Mouse (Mus musculus) stomach, embryonic 15.5 days (tissue): ENCODE measurements around the gene Tnfsf8. TPM values are rescaled to one million over a fixed set of nuclear protein-coding genes. Genes with fewer than 3 reads are reported as not detected.

Experiments
- ATAC-seq: fragments of 200-750 bp; cut with Nextera tagmentation; 2 replicates; pipeline ENCODE4 v1.8.0; 2017; ENCODE audit warnings: low read depth, moderate number of reproducible peaks, moderate TSS enrichment; ENCODE audit not compliant: insufficient read depth, low FRiP score
- H3K27ac ChIP-seq: fragments of 300-500 bp; sonication (generic); 2 replicates; pipeline ENCODE4 v1.5.1; 2015; ENCODE audit warnings: mild to moderate bottlenecking, inconsistent platforms
- H3K27me3 ChIP-seq: fragments of 300-500 bp; sonication (generic); replicated peaks from 2 replicates; pipeline ENCODE4 v1.6.1; 2015; ENCODE audit warnings: inconsistent platforms
- H3K36me3 ChIP-seq: fragments of 300-500 bp; sonication (generic); 2 replicates; pipeline ENCODE4 v1.6.1; 2015; ENCODE audit warnings: inconsistent platforms
- H3K4me1 ChIP-seq: fragments of 300-500 bp; sonication (generic); 2 replicates; pipeline ENCODE4 v1.6.1; 2015; ENCODE audit warnings: inconsistent platforms
- H3K4me2 ChIP-seq: fragments of 300-500 bp; sonication (generic); 2 replicates; pipeline ENCODE4 v1.6.1; 2015; ENCODE audit warnings: mild to moderate bottlenecking, inconsistent platforms
- H3K4me3 ChIP-seq: fragments of 300-500 bp; sonication (generic); replicated peaks from 2 replicates; pipeline ENCODE4 v1.5.1; 2015; ENCODE audit warnings: inconsistent platforms
- H3K9ac ChIP-seq: fragments of 300-500 bp; sonication (generic); 2 replicates; pipeline ENCODE4 v1.6.1; 2015; ENCODE audit warnings: inconsistent platforms
- H3K9me3 ChIP-seq: fragments of 300-500 bp; sonication (generic); 2 replicates; pipeline ENCODE4 v1.6.1; 2016; ENCODE audit warnings: inconsistent platforms
- WGBS: fragments of 180-500 bp; shearing (Covaris S2); methylation state at CpG from one replicate; pipeline ENCODE4 v1.1.7; 2015; 5-methylcytosine and 5-hydroxymethylcytosine counted together
- polyA plus RNA-seq: library from polyadenylated mRNA; unstranded; fragments of >200 nt; fragmentation: Nextera tagmentation; extraction: Ambion mirVana; gene quantifications from 2 replicates; pipeline ENCODE4 v1.2.1, GENCODE M21; 2015

Tnfsf8 gene
- polyA plus RNA-seq, 1 experiment from 2014 or later = 0.08 TPM

- Histone ChIP-seq H3K4me2 (no peak overlapping the region), H3K36me3 (no peaks in the 10 kb centered on the region), H3K4me1 (peaks cover 6% of the 10 kb centered on the region; the same call in 1 of the 2 replicates), H3K9me3 (no peaks in the 10 kb centered on the region), H3K27ac (no peak overlapping the region), H3K9ac (no peak overlapping the region), H3K27me3 (no peaks in the 10 kb centered on the region), H3K4me3 (no peak overlapping the region)
- no peak for ATAC-seq
- WGBS = 44% methylated on average over 4 of the region's 4 CpGs
Measured at GRCm38 (mm10) chr4:63862092-63862697, 1.0 kb upstream of the Tnfsf8 start.

- no peak for ATAC-seq
- Histone ChIP-seq H3K36me3 (no peaks in the 10 kb centered on the region), H3K27ac (no peak overlapping the region), H3K27me3 (no peaks in the 10 kb centered on the region), H3K9me3 (no peaks in the 10 kb centered on the region), H3K9ac (no peak overlapping the region), H3K4me3 (no peak overlapping the region), H3K4me2 (no peak overlapping the region), H3K4me1 (peaks cover 6% of the 10 kb centered on the region; the same call in 1 of the 2 replicates)
- 87% methylated on average over 5 of the region's 5 CpGs for WGBS
Measured at GRCm38 (mm10) chr4:63860236-63860635, 911 bp downstream of the Tnfsf8 start.

- no peak for ATAC-seq
Measured at GRCm38 (mm10) chr4:63859785-63860203, 1.4 kb downstream of the Tnfsf8 start.

GRCm38 (mm10) chr4:63858646-63859224, 2.4 kb downstream of the Tnfsf8 start:
- peaks cover 6% of the 10 kb centered on the region; the same call in 1 of the 2 replicates for H3K4me1 ChIP-seq
- H3K4me3 ChIP-seq = no peak overlapping the region
- no peaks in the 10 kb centered on the region for H3K27me3 ChIP-seq
- H3K36me3 ChIP-seq = no peaks in the 10 kb centered on the region
- H3K27ac ChIP-seq = no peak overlapping the region
- H3K9ac ChIP-seq = no peak overlapping the region
- no peaks in the 10 kb centered on the region for H3K9me3 ChIP-seq
- WGBS = 85% methylated on average over 7 of the region's 7 CpGs
- no peak for ATAC-seq
- H3K4me2 ChIP-seq = no peak overlapping the region

More at GRCm38 (mm10) chr4:63859785-63860203, 1.4 kb downstream of the Tnfsf8 start:
- Histone ChIP-seq H3K27ac (no peak overlapping the region), H3K4me3 (no peak overlapping the region), H3K36me3 (no peaks in the 10 kb centered on the region), H3K9me3 (no peaks in the 10 kb centered on the region), H3K4me2 (no peak overlapping the region), H3K9ac (no peak overlapping the region), H3K4me1 (peaks cover 6% of the 10 kb centered on the region; the same call in 1 of the 2 replicates), H3K27me3 (no peaks in the 10 kb centered on the region)
- WGBS = 72% methylated on average over 4 of the region's 4 CpGs

- ATAC-seq = no peak
- Histone ChIP-seq H3K36me3 (no peaks in the 10 kb centered on the region), H3K9me3 (no peaks in the 10 kb centered on the region), H3K27me3 (no peaks in the 10 kb centered on the region), H3K9ac (no peak overlapping the region), H3K27ac (no peak overlapping the region), H3K4me3 (no peak overlapping the region), H3K4me1 (peaks cover 1% of the 10 kb centered on the region; the same call in 1 of the 2 replicates), H3K4me2 (no peak overlapping the region)
- WGBS = 87% methylated on average over 6 of the region's 6 CpGs
Measured at GRCm38 (mm10) chr4:63856764-63857163, 4.4 kb downstream of the Tnfsf8 start.

- WGBS = 69% methylated on average over 1 of the region's 1 CpGs
- Histone ChIP-seq H3K27ac (no peak overlapping the region), H3K9me3 (no peaks in the 10 kb centered on the region), H3K36me3 (no peaks in the 10 kb centered on the region), H3K9ac (no peak overlapping the region), H3K4me2 (no peak overlapping the region), H3K4me3 (no peak overlapping the region), H3K27me3 (no peaks in the 10 kb centered on the region), H3K4me1 (no peaks in the 10 kb centered on the region)
- no peak for ATAC-seq
Measured at GRCm38 (mm10) chr4:63853782-63854386, 7.3 kb downstream of the Tnfsf8 start.

GRCm38 (mm10) chr4:63850082-63850481, 11.1 kb downstream of the Tnfsf8 start:
- ATAC-seq = no peak
- H3K27me3 ChIP-seq = no peaks in the 10 kb centered on the region
- 88% methylated on average over 2 of the region's 2 CpGs for WGBS
- no peaks in the 10 kb centered on the region for H3K36me3 ChIP-seq
- no peak overlapping the region for H3K27ac ChIP-seq
- no peak overlapping the region for H3K4me3 ChIP-seq
- H3K9ac ChIP-seq = no peak overlapping the region
- no peak overlapping the region for H3K4me2 ChIP-seq
- H3K9me3 ChIP-seq = no peaks in the 10 kb centered on the region
- no peaks in the 10 kb centered on the region for H3K4me1 ChIP-seq

GRCm38 (mm10) chr4:63846881-63847597, 14.1 kb downstream of the Tnfsf8 start:
- Histone ChIP-seq H3K9ac (no peak overlapping the region), H3K36me3 (no peaks in the 10 kb centered on the region), H3K4me3 (no peak overlapping the region), H3K9me3 (no peaks in the 10 kb centered on the region), H3K4me1 (no peaks in the 10 kb centered on the region), H3K27me3 (no peaks in the 10 kb centered on the region), H3K4me2 (no peak overlapping the region), H3K27ac (no peak overlapping the region)
- ATAC-seq = no peak
- WGBS = 69% methylated on average over 3 of the region's 3 CpGs

- H3K27me3 ChIP-seq = no peaks in the 10 kb centered on the region
- no peak overlapping the region for H3K4me2 ChIP-seq
- no peaks in the 10 kb centered on the region for H3K4me1 ChIP-seq
- WGBS = 74% methylated on average over 2 of the region's 2 CpGs
- H3K4me3 ChIP-seq = no peak overlapping the region
- no peak overlapping the region for H3K9ac ChIP-seq
- no peak for ATAC-seq
- H3K9me3 ChIP-seq = no peaks in the 10 kb centered on the region
- no peaks in the 10 kb centered on the region for H3K36me3 ChIP-seq
- H3K27ac ChIP-seq = no peak overlapping the region
Measured at GRCm38 (mm10) chr4:63845760-63846159, 15.4 kb downstream of the Tnfsf8 start.

- H3K4me1 ChIP-seq = no peaks in the 10 kb centered on the region
- no peak overlapping the region for H3K4me2 ChIP-seq
- WGBS = 23% methylated on average over 6 of the region's 6 CpGs
- no peaks in the 10 kb centered on the region for H3K36me3 ChIP-seq
- no peak overlapping the region for H3K4me3 ChIP-seq
- no peaks in the 10 kb centered on the region for H3K9me3 ChIP-seq
- no peak for ATAC-seq
- H3K27me3 ChIP-seq = no peaks in the 10 kb centered on the region
- no peak overlapping the region for H3K27ac ChIP-seq
- H3K9ac ChIP-seq = no peak overlapping the region
Measured at GRCm38 (mm10) chr4:63843924-63844323, 17.2 kb downstream of the Tnfsf8 start.

- H3K36me3 ChIP-seq = no peaks in the 10 kb centered on the region
- 50% methylated on average over 1 of the region's 1 CpGs for WGBS
Measured at GRCm38 (mm10) chr4:63842278-63842677, 18.9 kb downstream of the Tnfsf8 start.

GRCm38 (mm10) chr4:63840457-63840856, 20.7 kb downstream of the Tnfsf8 start:
- H3K27ac ChIP-seq = no peak overlapping the region
- no peak for ATAC-seq
- 51% methylated on average over 5 of the region's 5 CpGs for WGBS

More at GRCm38 (mm10) chr4:63842278-63842677, 18.9 kb downstream of the Tnfsf8 start:
- Histone ChIP-seq H3K9ac (no peak overlapping the region), H3K27ac (no peak overlapping the region), H3K4me2 (no peak overlapping the region), H3K4me3 (no peak overlapping the region), H3K9me3 (no peaks in the 10 kb centered on the region), H3K4me1 (no peaks in the 10 kb centered on the region), H3K27me3 (no peaks in the 10 kb centered on the region)
- no peak for ATAC-seq

More at GRCm38 (mm10) chr4:63840457-63840856, 20.7 kb downstream of the Tnfsf8 start:
- Histone ChIP-seq H3K9me3 (no peaks in the 10 kb centered on the region), H3K4me2 (no peak overlapping the region), H3K9ac (no peak overlapping the region), H3K4me1 (no peaks in the 10 kb centered on the region), H3K4me3 (no peak overlapping the region), H3K36me3 (no peaks in the 10 kb centered on the region), H3K27me3 (no peaks in the 10 kb centered on the region)
